In the genomic region with DNA sequence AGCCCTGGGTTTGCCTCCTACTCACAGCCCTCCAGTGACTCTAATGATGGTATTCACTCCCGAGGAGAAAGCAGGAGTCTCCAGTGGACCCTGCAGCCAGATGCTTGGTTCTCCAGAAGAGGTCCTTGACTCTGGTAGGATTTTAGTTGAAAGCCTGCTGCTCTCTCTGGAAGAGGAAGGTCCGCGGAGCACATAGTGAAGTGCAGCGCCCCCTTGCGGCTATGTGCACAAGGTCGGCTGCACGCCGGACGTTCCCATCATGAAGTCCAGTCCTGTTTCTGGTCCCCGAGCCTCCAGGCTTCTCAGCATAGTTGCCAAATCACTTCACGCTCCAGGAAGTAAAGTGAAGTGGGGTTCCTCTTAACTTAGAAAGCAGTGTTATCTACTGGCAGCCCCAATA, we compare ENCODE assay signal across 10 mouse cellular contexts.
DNase-seq lines count a peak whose midpoint lies in the region; ATAC-seq and TF ChIP-seq lines count a peak whose summit lies in the region.
"Had no signal": no experiment of that assay in that cellular context is flagged by ENCODE, and none has a peak within 500 bp of the region (broad histone marks: within the 10 kb centered on the region; RNA-seq: fewer than 3 reads in every experiment).

No protein-coding gene starts in this region.

- WGBS in spleen, adult 2 months: 3% methylated on average over 11 of the region's 11 CpGs

- no peak for ATAC-seq in cerebellum, adult (ENCODE audit: insufficient number of reproducible peaks, low FRiP score, low TSS enrichment)

- no peaks in the 10 kb centered on the region for H3K27me3 ChIP-seq in spleen, adult 2 months (ENCODE audit: control insufficient read depth, insufficient read depth, low read length)

- DNase-seq in cerebellum, adult 18-20 months: peak; percentile 18 to 47
- peak; percentile 33 to 36 for DNase-seq in CD8-positive naive resting alpha-beta T cell, adult 2 months (ENCODE audit: low read depth in 2 of 2, low spot score in 2 of 2)
- peak; percentile 14 for DNase-seq in c-Kit-positive CD71-positive TER-119-negative erythroid progenitor cells, embryonic 14.5 days (ENCODE audit: low read depth)
- DNase-seq in gastrocnemius, postnatal 10 days: peak; percentile 87
- DNase-seq in layer of hippocampus, adult 2 months (ENCODE audit: low spot score in 2 of 2): peak in 1 of 2 experiments; percentile 69
- peak; percentile 72 for DNase-seq in lung, postnatal 14 days
- DNase-seq in spleen, adult 2 months (ENCODE audit: low read depth in 1 of 2, low spot score in 2 of 2): peak in 1 of 2 experiments; percentile 18

- H3K27ac ChIP-seq in layer of hippocampus, adult 2 months: no peak overlapping the region
- no peak overlapping the region for H3K27ac ChIP-seq in spleen, adult 2 months (ENCODE audit: insufficient read depth, low read length)
- H3K27ac ChIP-seq: limb, embryonic 12.5 days had no signal

- H3K4me1 ChIP-seq in spleen, adult 2 months (ENCODE audit: control insufficient read depth, insufficient read depth, insufficient read length): no peaks in the 10 kb centered on the region
- H3K4me1 ChIP-seq: limb, embryonic 12.5 days had no signal

- no peaks in the 10 kb centered on the region for H3K36me3 ChIP-seq in spleen, adult 2 months (ENCODE audit: control insufficient read depth, insufficient read depth, low read length)
- H3K36me3 ChIP-seq: G1E; limb, embryonic 12.5 days had no signal

- no peak for TF ChIP-seq POLR2A in spleen, adult 2 months (IDR thresholded peaks at IDR 0.05; ENCODE audit: low read depth, low read length)

- H3K4me3 ChIP-seq in layer of hippocampus, adult 2 months: no peak overlapping the region
- H3K4me3 ChIP-seq in spleen, adult 2 months (ENCODE audit: extremely low read depth, insufficient read depth, insufficient read length): no peak overlapping the region
- H3K4me3 ChIP-seq: limb, embryonic 12.5 days had no signal

- TF ChIP-seq CTCF in layer of hippocampus, adult 2 months (conservative IDR thresholded peaks at IDR 0.05): peak; percentile 92
- peak; percentile 67; the same call in 1 of the 2 replicates for TF ChIP-seq CTCF in spleen, adult 2 months (IDR thresholded peaks at IDR 0.05; ENCODE audit: extremely low read depth, insufficient read depth, insufficient read length, insufficient replicate concordance)
